Mouse (Mus musculus): ENCODE results near the gene Rimklb. TPM values are rescaled to one million over a fixed set of nuclear protein-coding genes. Genes with fewer than 3 reads are reported as not detected.

Rimklb gene
- polyA plus RNA-seq, 1 experiment = not detected

- Histone ChIP-seq H3K27me3 (ENCODE audit: control insufficient read depth, insufficient read depth, insufficient read length) (peaks cover 3% of the 10 kb centered on the region), H3K79me3 (ENCODE audit: low read depth) (no peaks in the 10 kb centered on the region), H3K79me2 (ENCODE audit: control insufficient read depth, insufficient read depth) (no peaks in the 10 kb centered on the region), H3K4me3 (ENCODE audit: insufficient read depth, poor library complexity, severe bottlenecking) (no peak overlapping the region), H3ac (ENCODE audit: control insufficient read depth, insufficient read length, low read depth) (no peak overlapping the region), H3K36me3 (ENCODE audit: control insufficient read depth, insufficient read depth) (no peaks in the 10 kb centered on the region)
- TF ChIP-seq MYOG (IDR thresholded peaks at IDR 0.05; ENCODE audit: control insufficient read depth, extremely low read depth, insufficient read length) = no peak
- TF ChIP-seq FOSL1 (IDR thresholded peaks at IDR 0.05; ENCODE audit: insufficient read depth, low read length, poor library complexity, severe bottlenecking) = no peak
- no peak for TF ChIP-seq MYOD1 (IDR thresholded peaks at IDR 0.05; ENCODE audit: control insufficient read depth, insufficient read length, low read depth)
- TF ChIP-seq CTCF (IDR thresholded peaks at IDR 0.05; ENCODE audit: control insufficient read depth, insufficient read depth, insufficient read length) = no peak
- no peak for TF ChIP-seq MAX (IDR thresholded peaks at IDR 0.05)
- no peak for TF ChIP-seq USF1 (IDR thresholded peaks at IDR 0.05; ENCODE audit: low read depth)
- no peak for TF ChIP-seq CEBPB (IDR thresholded peaks at IDR 0.05; ENCODE audit: low read depth)
These were observed 87.3 kb downstream of the Rimklb start for GRCm38 (mm10) chr6:122411281-122411680.

GRCm38 (mm10) chr6:122402240-122402639 lies 96.3 kb downstream of the Rimklb start:
- Histone ChIP-seq H3K36me3 (ENCODE audit: control insufficient read depth, insufficient read depth) (no peaks in the 10 kb centered on the region), H3K4me3 (ENCODE audit: insufficient read depth, poor library complexity, severe bottlenecking) (no peak overlapping the region), H3K79me2 (ENCODE audit: control insufficient read depth, insufficient read depth) (no peaks in the 10 kb centered on the region), H3K79me3 (ENCODE audit: low read depth) (no peaks in the 10 kb centered on the region), H3ac (ENCODE audit: control insufficient read depth, insufficient read length, low read depth) (no peak overlapping the region), H3K27me3 (ENCODE audit: control insufficient read depth, insufficient read depth, insufficient read length) (no peaks in the 10 kb centered on the region)
- TF ChIP-seq MYOG (IDR thresholded peaks at IDR 0.05; ENCODE audit: control insufficient read depth, extremely low read depth, insufficient read length) (no peak), FOSL1 (IDR thresholded peaks at IDR 0.05; ENCODE audit: insufficient read depth, low read length, poor library complexity, severe bottlenecking) (no peak), MYOD1 (IDR thresholded peaks at IDR 0.05; ENCODE audit: control insufficient read depth, insufficient read length, low read depth) (no peak), USF1 (IDR thresholded peaks at IDR 0.05; ENCODE audit: low read depth) (no peak), MAX (IDR thresholded peaks at IDR 0.05) (no peak), CTCF (IDR thresholded peaks at IDR 0.05; ENCODE audit: control insufficient read depth, insufficient read depth, insufficient read length) (no peak), CEBPB (IDR thresholded peaks at IDR 0.05; ENCODE audit: low read depth) (no peak)

- H3K79me2 ChIP-seq (ENCODE audit: control insufficient read depth, insufficient read depth) = no peaks in the 10 kb centered on the region
- no peak overlapping the region for H3K4me3 ChIP-seq (ENCODE audit: insufficient read depth, poor library complexity, severe bottlenecking)
- H3K27me3 ChIP-seq (ENCODE audit: control insufficient read depth, insufficient read depth, insufficient read length) = no peaks in the 10 kb centered on the region
- no peaks in the 10 kb centered on the region for H3K79me3 ChIP-seq (ENCODE audit: low read depth)
- H3ac ChIP-seq (ENCODE audit: control insufficient read depth, insufficient read length, low read depth) = no peak overlapping the region
- TF ChIP-seq CTCF (IDR thresholded peaks at IDR 0.05; ENCODE audit: control insufficient read depth, insufficient read depth, insufficient read length) (no peak), MYOD1 (IDR thresholded peaks at IDR 0.05; ENCODE audit: control insufficient read depth, insufficient read length, low read depth) (no peak), MYOG (IDR thresholded peaks at IDR 0.05; ENCODE audit: control insufficient read depth, extremely low read depth, insufficient read length) (no peak), MAX (IDR thresholded peaks at IDR 0.05) (no peak)
- H3K36me3 ChIP-seq (ENCODE audit: control insufficient read depth, insufficient read depth) = no peaks in the 10 kb centered on the region
These were observed 98.3 kb downstream of the Rimklb start for GRCm38 (mm10) chr6:122400263-122400662.

Other genes starting within 250 kb of the Rimklb start
- gene Klrg1, start 215.9 kb downstream of the Rimklb start, polyA plus RNA-seq (2012; fragmentation: generic; extraction: Trizol) = not detected
- gene M6pr, start 190.0 kb downstream of the Rimklb start, polyA plus RNA-seq (2012; fragmentation: generic; extraction: Trizol) = 64.2 TPM
- 17.6 TPM for gene Phc1, start 158.2 kb downstream of the Rimklb start, polyA plus RNA-seq (2012; fragmentation: generic; extraction: Trizol)
- gene Mfap5, start 7.1 kb upstream of the Rimklb start, polyA plus RNA-seq (2012; fragmentation: generic; extraction: Trizol) = 0.26 TPM
- not detected for gene Aicda, start 55.0 kb upstream of the Rimklb start, polyA plus RNA-seq (2012; fragmentation: generic; extraction: Trizol)
- 1.1 TPM for gene Apobec1, start 103.7 kb upstream of the Rimklb start, polyA plus RNA-seq (2012; fragmentation: generic; extraction: Trizol)
- not detected for gene Gdf3, start 111.3 kb upstream of the Rimklb start, polyA plus RNA-seq (2012; fragmentation: generic; extraction: Trizol)
- not detected for gene Dppa3, start 127.6 kb upstream of the Rimklb start, polyA plus RNA-seq (2012; fragmentation: generic; extraction: Trizol)
- gene Nanog, start 208.7 kb upstream of the Rimklb start, polyA plus RNA-seq (2012; fragmentation: generic; extraction: Trizol) = 0.27 TPM